Mouse (Mus musculus): ENCODE measurements around the gene Mapkapk2. TPM values are rescaled to one million over a fixed set of nuclear protein-coding genes. Genes with fewer than 3 reads are reported as not detected.

Gene Mapkapk2
- polyA plus RNA-seq, 1 experiment from 2014 or later: 18.3 TPM

DNA sequence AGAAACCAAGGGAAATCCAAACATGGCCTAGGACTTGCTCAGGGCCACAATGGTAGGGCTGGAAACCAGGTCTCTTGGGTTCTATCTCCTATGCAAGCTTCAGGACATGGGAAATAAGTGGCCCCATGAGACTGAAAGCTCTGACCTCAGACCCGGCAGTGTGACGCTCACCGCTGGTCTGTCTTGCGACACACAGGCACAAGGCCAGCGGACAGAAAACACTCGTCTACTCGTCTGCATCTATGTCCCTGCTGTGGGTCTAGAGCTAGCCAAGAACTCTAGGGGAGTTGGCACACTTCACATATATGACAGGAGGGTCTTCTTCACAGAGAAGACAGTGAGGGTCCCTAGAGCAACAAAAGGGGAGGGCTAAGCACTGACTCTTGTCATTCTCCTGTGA lies 10.7 kb downstream of the Mapkapk2 start:
- peak; percentile 79 for DNase-seq

DNA sequence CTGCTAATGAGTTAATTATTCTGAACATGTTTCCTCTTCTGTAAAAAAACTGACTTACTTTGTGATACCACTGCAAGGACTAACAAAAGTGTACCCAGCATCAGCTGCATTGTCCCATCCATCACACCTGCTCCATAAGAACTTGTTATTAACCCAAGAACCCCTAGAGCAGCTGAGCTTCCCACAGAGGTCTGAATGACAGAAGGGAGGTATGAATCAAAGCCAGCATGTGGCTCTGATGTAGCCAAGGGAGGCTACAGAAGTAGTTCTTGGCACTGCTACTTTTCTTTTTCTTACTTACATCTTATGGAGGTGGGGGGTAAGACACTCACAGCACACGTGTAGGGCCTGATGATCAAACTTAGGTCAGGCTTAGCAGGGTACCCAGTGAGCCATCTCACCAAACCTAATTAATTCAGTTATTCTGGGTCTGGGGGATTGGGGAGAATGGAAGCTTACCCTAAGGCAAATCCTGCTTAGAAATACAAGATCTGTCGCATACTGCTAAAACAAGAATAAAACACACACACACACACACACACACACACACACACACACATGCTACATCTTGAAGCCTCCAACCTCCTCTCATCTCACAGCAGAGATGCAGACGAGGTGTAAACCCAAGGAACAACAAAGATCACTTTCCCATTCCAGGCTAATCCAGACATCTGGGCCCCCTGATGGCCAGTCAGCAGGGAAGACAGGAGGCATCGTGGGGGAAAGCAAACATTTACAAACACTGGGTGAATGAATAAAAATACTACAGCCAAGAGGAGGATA lies 11.5 kb downstream of the Mapkapk2 start:
- Histone ChIP-seq H3K9ac (replicated peaks) (no peak overlapping the region), H3K27me3 (ENCODE audit: insufficient read depth, low read length) (no peaks in the 10 kb centered on the region), H3K36me3 (replicated peaks; ENCODE audit: insufficient read depth, low read length) (no peaks in the 10 kb centered on the region), H3K4me3 (ENCODE audit: low read depth, low read length) (no peak overlapping the region), H3K9me3 (ENCODE audit: low read length) (no peaks in the 10 kb centered on the region), H3K27ac (ENCODE audit: low read depth) (peak overlapping the region; percentile 75), H3K4me2 (ENCODE audit: low read depth, low read length) (peak overlapping the region; percentile 55; the same call in 1 of the 2 replicates), H3K4me1 (ENCODE audit: insufficient read depth) (peaks cover 93% of the 10 kb centered on the region)
- TF ChIP-seq EP300 (IDR thresholded peaks at IDR 0.05; ENCODE audit: low read depth) (no peak), CTCF (IDR thresholded peaks at IDR 0.05; ENCODE audit: low read depth) (no peak)
- DNase-seq (no peak), ATAC-seq (no peak)
- 42% methylated on average over 4 of the region's 4 CpGs for WGBS (ENCODE audit: insufficient replicate concordance)

More for the DNA sequence above, 10.7 kb downstream of the Mapkapk2 start:
- 33% methylated on average over 7 of the region's 7 CpGs for WGBS (ENCODE audit: insufficient replicate concordance)
- no peaks in the 10 kb centered on the region for H3K9me3 ChIP-seq (ENCODE audit: low read length)
- no peak for TF ChIP-seq CTCF (IDR thresholded peaks at IDR 0.05; ENCODE audit: low read depth)
- TF ChIP-seq EP300 (IDR thresholded peaks at IDR 0.05; ENCODE audit: low read depth): no peak
- H3K27me3 ChIP-seq (ENCODE audit: insufficient read depth, low read length): no peaks in the 10 kb centered on the region
- peaks cover 91% of the 10 kb centered on the region for H3K4me1 ChIP-seq (ENCODE audit: insufficient read depth)
- H3K4me3 ChIP-seq (ENCODE audit: low read depth, low read length): no peak overlapping the region
- peak overlapping the region; percentile 75 for H3K27ac ChIP-seq (ENCODE audit: low read depth)
- peak overlapping the region; percentile 55 for H3K4me2 ChIP-seq (ENCODE audit: low read depth, low read length)
- H3K9ac ChIP-seq (replicated peaks): peak overlapping the region; percentile 32; the same call in 1 of the 2 replicates
- ATAC-seq: peak; percentile 40
- no peaks in the 10 kb centered on the region for H3K36me3 ChIP-seq (replicated peaks; ENCODE audit: insufficient read depth, low read length)

DNA sequence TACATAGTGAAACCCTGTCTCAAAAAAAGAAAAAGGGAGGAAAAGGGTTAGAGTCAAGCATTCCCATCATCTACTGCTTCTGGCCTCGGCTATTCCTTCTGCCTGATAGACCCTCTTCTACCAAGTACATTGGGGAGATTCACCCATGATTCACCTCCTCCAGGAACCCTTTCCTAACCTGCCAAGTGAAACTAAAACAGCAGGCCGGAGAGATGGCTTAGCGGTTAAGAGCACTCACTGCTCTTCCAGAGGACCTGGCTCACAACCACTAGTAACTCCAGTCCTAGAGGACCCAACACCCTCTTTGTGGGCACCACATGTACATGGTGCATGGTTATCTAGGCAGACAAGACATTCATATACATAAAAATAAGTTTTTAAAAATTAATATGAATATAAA lies 12.4 kb downstream of the Mapkapk2 start:
- ATAC-seq (no peak), DNase-seq (no peak)
- TF ChIP-seq CTCF (IDR thresholded peaks at IDR 0.05; ENCODE audit: low read depth) (no peak), EP300 (IDR thresholded peaks at IDR 0.05; ENCODE audit: low read depth) (no peak)
- Histone ChIP-seq H3K9ac (replicated peaks) (no peak overlapping the region), H3K36me3 (replicated peaks; ENCODE audit: insufficient read depth, low read length) (no peaks in the 10 kb centered on the region), H3K4me1 (ENCODE audit: insufficient read depth) (peaks cover 93% of the 10 kb centered on the region), H3K9me3 (ENCODE audit: low read length) (no peaks in the 10 kb centered on the region), H3K4me2 (ENCODE audit: low read depth, low read length) (peak overlapping the region; percentile 56), H3K27ac (ENCODE audit: low read depth) (peak overlapping the region; percentile 97), H3K4me3 (ENCODE audit: low read depth, low read length) (no peak overlapping the region), H3K27me3 (ENCODE audit: insufficient read depth, low read length) (no peaks in the 10 kb centered on the region)
- 55% methylated on average over 3 of the region's 3 CpGs for WGBS (ENCODE audit: insufficient replicate concordance)

DNA sequence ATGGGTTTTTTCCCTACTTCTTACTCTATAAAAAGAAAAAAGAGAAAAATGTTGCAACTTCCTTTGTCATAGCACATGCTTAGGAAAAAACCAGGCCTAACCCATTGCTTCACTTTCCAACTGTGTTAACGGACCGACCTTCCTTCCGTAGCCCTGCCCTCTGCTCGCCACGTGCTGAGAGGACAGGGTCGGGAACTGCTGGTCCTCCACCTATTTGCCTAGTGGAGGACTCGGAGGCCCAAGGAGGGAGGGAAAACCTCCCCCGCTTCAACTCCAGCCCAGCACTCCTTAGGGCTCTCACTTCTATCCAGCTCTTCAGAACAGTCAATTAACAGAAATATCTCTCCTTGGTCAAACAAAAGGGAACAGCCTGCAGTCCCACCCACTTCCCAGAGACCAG lies 13.3 kb downstream of the Mapkapk2 start:
- Histone ChIP-seq H3K36me3 (replicated peaks; ENCODE audit: insufficient read depth, low read length) (no peaks in the 10 kb centered on the region), H3K4me1 (ENCODE audit: insufficient read depth) (peaks cover 89% of the 10 kb centered on the region), H3K27me3 (ENCODE audit: insufficient read depth, low read length) (no peaks in the 10 kb centered on the region), H3K4me2 (ENCODE audit: low read depth, low read length) (peak overlapping the region; percentile 56), H3K9ac (replicated peaks) (peak overlapping the region; percentile 26; the same call in 1 of the 2 replicates), H3K4me3 (ENCODE audit: low read depth, low read length) (peak overlapping the region; percentile 9; the same call in 1 of the 2 replicates), H3K27ac (ENCODE audit: low read depth) (peak overlapping the region; percentile 97), H3K9me3 (ENCODE audit: low read length) (no peaks in the 10 kb centered on the region)
- DNase-seq: peak; percentile 66
- ATAC-seq: peak; percentile 81
- 10% methylated on average over 8 of the region's 8 CpGs for WGBS (ENCODE audit: insufficient replicate concordance)
- TF ChIP-seq EP300 (IDR thresholded peaks at IDR 0.05; ENCODE audit: low read depth): 0 out of 2 replicates have a peak, but pooled peaks have one; percentile 65
- no peak for TF ChIP-seq CTCF (IDR thresholded peaks at IDR 0.05; ENCODE audit: low read depth)

DNA sequence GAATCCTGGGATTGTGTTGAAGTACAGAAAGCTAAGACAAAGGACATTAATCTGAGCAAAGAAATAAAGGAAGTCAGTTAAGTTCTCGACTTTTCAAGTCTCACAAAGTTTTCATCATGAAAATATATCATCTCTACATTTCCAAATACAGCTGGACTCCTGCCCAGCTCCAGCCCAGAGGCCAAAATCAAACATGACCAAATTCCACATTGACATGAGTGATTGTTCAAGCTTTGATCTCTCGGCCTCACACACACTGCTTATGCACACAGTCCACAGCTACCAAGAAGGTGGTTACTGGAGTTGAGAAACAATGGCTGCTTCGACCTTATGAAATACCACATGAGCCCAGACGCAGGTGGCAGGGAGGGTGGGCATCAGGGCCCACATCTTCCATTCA lies 14.0 kb downstream of the Mapkapk2 start:
- Histone ChIP-seq H3K4me3 (ENCODE audit: low read depth, low read length) (0 out of 2 replicates have a peak overlapping the region, but pooled peaks have one; percentile 4), H3K4me1 (ENCODE audit: insufficient read depth) (peaks cover 87% of the 10 kb centered on the region), H3K27ac (ENCODE audit: low read depth) (peak overlapping the region; percentile 97), H3K9me3 (ENCODE audit: low read length) (no peaks in the 10 kb centered on the region), H3K4me2 (ENCODE audit: low read depth, low read length) (peak overlapping the region; percentile 55), H3K27me3 (ENCODE audit: insufficient read depth, low read length) (no peaks in the 10 kb centered on the region), H3K9ac (replicated peaks) (peak overlapping the region; percentile 39; the same call in 1 of the 2 replicates), H3K36me3 (replicated peaks; ENCODE audit: insufficient read depth, low read length) (no peaks in the 10 kb centered on the region)
- WGBS (ENCODE audit: insufficient replicate concordance): 35% methylated on average over 4 of the region's 4 CpGs
- peak; percentile 56 for TF ChIP-seq EP300 (IDR thresholded peaks at IDR 0.05; ENCODE audit: low read depth)
- TF ChIP-seq CTCF (IDR thresholded peaks at IDR 0.05; ENCODE audit: low read depth): no peak
- peak; percentile 59 for DNase-seq
- ATAC-seq: peak; percentile 83

DNA sequence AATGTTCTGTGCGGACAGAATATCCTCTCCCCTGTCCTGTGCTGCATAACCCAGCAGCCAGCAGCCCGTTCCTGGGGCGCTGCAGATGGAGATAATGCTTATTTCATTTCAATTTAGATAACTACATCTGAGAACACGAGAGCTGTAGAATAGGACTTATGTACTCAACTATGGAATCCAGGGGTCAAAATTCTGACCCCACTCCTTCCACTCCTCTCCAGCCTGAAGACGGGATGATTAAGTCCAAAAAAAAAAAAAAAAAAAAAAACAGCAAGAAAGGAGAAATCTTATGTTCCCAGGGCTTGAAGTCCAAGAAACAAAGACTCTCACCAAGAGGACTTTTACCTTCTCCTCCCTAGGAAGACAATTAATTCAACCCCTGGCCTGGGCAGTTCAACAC lies 14.5 kb downstream of the Mapkapk2 start:
- no peaks in the 10 kb centered on the region for H3K36me3 ChIP-seq (replicated peaks; ENCODE audit: insufficient read depth, low read length)
- peak overlapping the region; percentile 55 for H3K4me2 ChIP-seq (ENCODE audit: low read depth, low read length)
- no peak for ATAC-seq
- H3K27me3 ChIP-seq (ENCODE audit: insufficient read depth, low read length): no peaks in the 10 kb centered on the region
- TF ChIP-seq EP300 (IDR thresholded peaks at IDR 0.05; ENCODE audit: low read depth) (no peak), CTCF (IDR thresholded peaks at IDR 0.05; ENCODE audit: low read depth) (no peak)
- DNase-seq: no peak
- peak overlapping the region; percentile 39; the same call in 1 of the 2 replicates for H3K9ac ChIP-seq (replicated peaks)
- peaks cover 86% of the 10 kb centered on the region for H3K4me1 ChIP-seq (ENCODE audit: insufficient read depth)
- H3K27ac ChIP-seq (ENCODE audit: low read depth): peak overlapping the region; percentile 97
- H3K4me3 ChIP-seq (ENCODE audit: low read depth, low read length): 0 out of 2 replicates have a peak overlapping the region, but pooled peaks have one; percentile 4
- WGBS (ENCODE audit: insufficient replicate concordance): 35% methylated on average over 5 of the region's 5 CpGs
- H3K9me3 ChIP-seq (ENCODE audit: low read length): no peaks in the 10 kb centered on the region

Data from liver, postnatal 0 days (tissue).